Mouse (Mus musculus) heart, embryonic 12.5 days (tissue): ENCODE data around the gene Sergef. TPM values are rescaled to one million over a fixed set of nuclear protein-coding genes. Genes with fewer than 3 reads are reported as not detected.

Source experiments
- ATAC-seq: fragments of 200-750 bp; cut with Nextera tagmentation; 2 replicates; pipeline ENCODE4 v1.8.0; 2017; ENCODE audit warnings: moderate TSS enrichment, moderate library complexity; ENCODE audit not compliant: insufficient number of reproducible peaks, low FRiP score
- H3K27ac ChIP-seq: fragments of 300-500 bp; sonication (generic); 2 replicates; pipeline ENCODE4 v1.5.1; 2016; ENCODE audit warnings: mild to moderate bottlenecking, moderate library complexity; ENCODE audit not compliant: poor library complexity, severe bottlenecking
- H3K27me3 ChIP-seq: fragments of 300-500 bp; sonication (generic); replicated peaks from 2 replicates; pipeline ENCODE4 v1.6.1; 2016; ENCODE audit warnings: mild to moderate bottlenecking, moderate library complexity
- H3K36me3 ChIP-seq: fragments of 300-500 bp; sonication (generic); 2 replicates; pipeline ENCODE4 v1.6.1; 2016; ENCODE audit warnings: mild to moderate bottlenecking, moderate library complexity
- H3K4me1 ChIP-seq: fragments of 300-500 bp; sonication (generic); replicated peaks from 2 replicates; pipeline ENCODE4 v1.6.1; 2016; ENCODE audit warnings: mild to moderate bottlenecking
- H3K4me2 ChIP-seq: fragments of 300-500 bp; sonication (generic); 2 replicates; pipeline ENCODE4 v1.6.1; 2016; ENCODE audit warnings: mild to moderate bottlenecking, moderate library complexity
- H3K4me3 ChIP-seq: fragments of 300-500 bp; sonication (generic); 2 replicates; pipeline ENCODE4 v1.5.1; 2016; ENCODE audit warnings: mild to moderate bottlenecking
- H3K9ac ChIP-seq: fragments of 300-500 bp; sonication (generic); 2 replicates; pipeline ENCODE4 v1.6.1; 2016; ENCODE audit warnings: mild to moderate bottlenecking, moderate library complexity
- H3K9me3 ChIP-seq: fragments of 300-500 bp; sonication (generic); replicated peaks from 2 replicates; pipeline ENCODE4 v1.6.1; 2016; ENCODE audit warnings: mild to moderate bottlenecking, moderate library complexity
- WGBS: fragments of 180-500 bp; shearing (Covaris S2); methylation state at CpG from one replicate; pipeline ENCODE4 v1.1.7; 2016; 5-methylcytosine and 5-hydroxymethylcytosine counted together
- polyA plus RNA-seq: library from polyadenylated mRNA; unstranded; fragments of >200 nt; fragmentation: Nextera tagmentation; extraction: Ambion mirVana; gene quantifications from 2 replicates; pipeline ENCODE4 v1.2.1, GENCODE M21; 2016

Gene Sergef
- polyA plus RNA-seq, 1 experiment from 2014 or later: 9.8 TPM

- Histone ChIP-seq H3K4me2 (no peak overlapping the region), H3K27me3 (no peaks in the 10 kb centered on the region), H3K4me1 (peaks cover 11% of the 10 kb centered on the region; the same call in 1 of the 2 replicates), H3K9me3 (no peaks in the 10 kb centered on the region), H3K9ac (no peak overlapping the region), H3K27ac (no peak overlapping the region), H3K4me3 (no peak overlapping the region), H3K36me3 (no peaks in the 10 kb centered on the region)
- no peak for ATAC-seq
- 80% methylated on average over 7 of the region's 7 CpGs for WGBS
Observed at GRCm38 (mm10) chr7:46555731-46556130, 83.9 kb downstream of the Sergef start.

- H3K4me2 ChIP-seq: no peak overlapping the region
- 85% methylated on average over 9 of the region's 9 CpGs for WGBS
- H3K4me3 ChIP-seq: no peak overlapping the region
- H3K27me3 ChIP-seq: no peaks in the 10 kb centered on the region
- peaks cover 11% of the 10 kb centered on the region; the same call in 1 of the 2 replicates for H3K4me1 ChIP-seq
- no peak for ATAC-seq
- H3K27ac ChIP-seq: no peak overlapping the region
- H3K36me3 ChIP-seq: no peaks in the 10 kb centered on the region
- no peak overlapping the region for H3K9ac ChIP-seq
- no peaks in the 10 kb centered on the region for H3K9me3 ChIP-seq
Observed at GRCm38 (mm10) chr7:46554855-46555254, 84.8 kb downstream of the Sergef start.

DNA sequence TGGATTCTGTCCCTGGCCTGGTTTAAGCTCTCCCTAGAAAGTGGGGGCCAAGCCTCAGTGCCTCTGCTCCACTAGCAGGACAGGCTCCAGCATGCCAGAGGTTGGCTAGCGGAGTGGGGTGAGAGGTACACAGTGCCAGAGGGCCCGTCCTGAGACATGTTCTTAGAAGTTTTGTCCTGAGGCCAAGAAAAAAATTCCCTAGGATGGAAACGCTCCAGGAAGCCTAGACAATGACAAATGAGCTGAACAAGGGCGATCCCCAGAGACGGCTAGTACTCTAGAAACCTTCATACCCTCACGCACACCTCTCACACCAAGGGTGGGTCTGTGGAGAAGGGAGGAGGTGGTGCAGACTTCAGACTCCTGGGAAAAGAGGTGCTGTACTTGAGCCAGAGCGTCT is 85.6 kb downstream of the Sergef start:
- no peak overlapping the region for H3K27ac ChIP-seq
- no peaks in the 10 kb centered on the region for H3K9me3 ChIP-seq
- H3K4me3 ChIP-seq: no peak overlapping the region
- H3K4me2 ChIP-seq: no peak overlapping the region
- no peak overlapping the region for H3K9ac ChIP-seq
- WGBS: 69% methylated on average over 7 of the region's 7 CpGs
- no peaks in the 10 kb centered on the region for H3K36me3 ChIP-seq
- H3K27me3 ChIP-seq: no peaks in the 10 kb centered on the region; the same call in 1 of the 2 replicates
- no peak for ATAC-seq
- H3K4me1 ChIP-seq: peaks cover 11% of the 10 kb centered on the region; the same call in 1 of the 2 replicates

DNA sequence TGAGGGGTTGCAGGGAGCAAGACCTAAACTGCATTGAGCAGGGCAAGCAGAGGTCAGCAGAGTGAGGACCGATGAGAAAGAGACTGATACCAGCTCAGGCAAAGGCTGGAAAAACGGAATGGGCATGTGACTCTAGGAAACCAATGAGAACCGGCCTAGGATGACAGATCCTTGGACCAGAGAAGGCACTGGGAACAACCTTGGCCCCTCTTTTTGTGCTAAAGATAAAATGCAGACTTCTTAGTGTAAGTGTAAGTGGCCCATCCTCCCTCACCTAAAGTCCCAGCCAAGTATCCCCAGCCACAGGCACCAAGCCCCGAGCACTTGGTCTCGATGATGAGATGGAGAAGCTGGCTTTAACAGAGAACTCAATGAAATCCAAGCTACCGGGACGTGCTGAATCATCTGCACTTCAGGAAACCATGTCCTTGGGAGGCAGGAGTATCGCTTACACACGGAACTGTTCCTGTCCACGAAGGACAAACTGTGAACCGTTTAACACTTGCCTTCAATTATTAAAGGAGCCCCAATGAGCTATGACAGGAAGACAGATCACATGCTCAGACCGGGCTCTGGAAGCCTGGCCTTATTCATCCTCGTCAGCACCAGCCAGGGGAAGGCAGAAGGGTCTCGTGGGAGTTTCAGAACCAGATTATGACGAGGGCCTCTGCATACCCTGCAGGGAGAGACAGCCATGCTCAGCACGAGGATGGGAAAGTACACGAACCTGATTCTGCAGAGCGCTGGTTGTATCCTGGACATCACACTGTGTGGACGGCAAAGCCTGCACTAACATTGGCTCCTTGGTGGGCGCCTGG is 87.5 kb downstream of the Sergef start:
- Histone ChIP-seq H3K36me3 (no peaks in the 10 kb centered on the region), H3K27ac (no peak overlapping the region), H3K27me3 (no peaks in the 10 kb centered on the region; the same call in 1 of the 2 replicates), H3K9me3 (no peaks in the 10 kb centered on the region), H3K4me1 (peaks cover 11% of the 10 kb centered on the region; the same call in 1 of the 2 replicates), H3K4me3 (no peak overlapping the region), H3K9ac (no peak overlapping the region), H3K4me2 (no peak overlapping the region)
- WGBS: 52% methylated on average over 20 of the region's 20 CpGs
- ATAC-seq: no peak

DNA sequence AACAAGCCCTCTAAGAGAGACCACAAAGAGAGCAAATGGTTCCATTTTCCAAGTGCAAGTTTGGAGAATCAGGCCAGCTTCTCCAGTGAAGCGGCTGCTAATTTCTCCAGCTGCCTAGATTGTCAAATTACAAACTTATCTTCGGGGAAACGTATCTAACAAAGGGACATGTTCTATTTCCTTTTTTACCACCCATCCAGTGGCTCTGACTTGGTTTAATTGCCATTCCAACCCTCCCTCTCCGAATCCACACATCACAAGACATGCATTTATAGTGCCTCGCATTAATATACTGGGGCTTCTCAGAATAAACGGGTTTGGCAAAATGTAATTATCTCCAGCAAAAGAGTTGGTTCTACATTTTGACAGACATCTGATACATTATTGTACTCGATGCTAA is 88.4 kb downstream of the Sergef start:
- no peaks in the 10 kb centered on the region for H3K36me3 ChIP-seq
- 82% methylated on average over 7 of the region's 7 CpGs for WGBS
- H3K9me3 ChIP-seq: no peaks in the 10 kb centered on the region
- H3K27me3 ChIP-seq: no peaks in the 10 kb centered on the region; the same call in 1 of the 2 replicates
- no peak for ATAC-seq
- H3K4me2 ChIP-seq: no peak overlapping the region
- no peak overlapping the region for H3K4me3 ChIP-seq
- no peak overlapping the region for H3K27ac ChIP-seq
- no peak overlapping the region for H3K9ac ChIP-seq
- peaks cover 17% of the 10 kb centered on the region; the same call in 1 of the 2 replicates for H3K4me1 ChIP-seq

DNA sequence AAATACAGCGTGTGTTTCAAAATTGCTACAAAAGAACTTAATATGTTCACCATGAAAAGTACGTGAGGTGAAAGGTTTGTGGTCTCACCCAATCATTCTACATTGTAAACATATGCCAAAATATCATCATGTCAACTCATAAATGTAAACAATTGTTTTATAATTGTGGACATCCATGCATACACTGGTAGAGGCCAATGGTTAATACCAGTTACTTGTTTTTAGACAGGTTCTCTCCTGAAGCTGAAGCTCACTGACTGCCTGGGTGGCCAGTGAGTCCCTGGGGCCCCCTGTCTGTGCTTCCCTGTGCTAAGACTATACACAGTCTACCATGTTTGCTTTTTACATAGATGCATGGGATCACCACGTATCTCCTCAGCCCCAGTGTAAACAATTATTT is 91.5 kb downstream of the Sergef start:
- no peak overlapping the region for H3K4me3 ChIP-seq
- no peaks in the 10 kb centered on the region; the same call in 1 of the 2 replicates for H3K27me3 ChIP-seq
- no peak overlapping the region for H3K4me2 ChIP-seq
- H3K9ac ChIP-seq: no peak overlapping the region
- H3K4me1 ChIP-seq: peaks cover 17% of the 10 kb centered on the region; the same call in 1 of the 2 replicates
- no peak overlapping the region for H3K27ac ChIP-seq
- no peaks in the 10 kb centered on the region for H3K9me3 ChIP-seq
- H3K36me3 ChIP-seq: no peaks in the 10 kb centered on the region
- no peak for ATAC-seq
- WGBS: 84% methylated on average over 3 of the region's 3 CpGs

DNA sequence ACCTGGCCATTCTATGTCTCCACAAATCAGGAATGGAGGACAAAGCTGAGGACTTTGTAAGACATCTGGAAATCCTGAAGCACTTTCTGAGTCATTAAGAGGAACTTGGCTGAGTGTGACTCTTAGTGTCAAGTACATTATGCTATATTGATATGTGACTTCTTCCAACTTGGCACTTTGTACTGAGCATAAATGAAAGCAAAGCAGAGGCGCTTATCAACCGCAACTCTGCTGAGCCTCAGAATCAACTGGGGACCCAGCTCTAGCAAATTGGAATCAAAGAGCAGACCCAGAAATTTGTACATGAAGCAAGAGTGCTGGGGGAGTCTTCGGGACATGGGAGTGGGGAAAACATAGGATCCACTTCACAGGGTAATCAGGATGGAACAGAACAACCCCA is 92.0 kb downstream of the Sergef start:
- Histone ChIP-seq H3K27me3 (no peaks in the 10 kb centered on the region; the same call in 1 of the 2 replicates), H3K9me3 (no peaks in the 10 kb centered on the region), H3K36me3 (no peaks in the 10 kb centered on the region), H3K27ac (no peak overlapping the region), H3K4me1 (peaks cover 16% of the 10 kb centered on the region; the same call in 1 of the 2 replicates), H3K4me2 (no peak overlapping the region), H3K9ac (no peak overlapping the region), H3K4me3 (no peak overlapping the region)
- WGBS: 80% methylated on average over 3 of the region's 3 CpGs
- ATAC-seq: no peak

- Histone ChIP-seq H3K4me1 (0 out of 2 replicates have a peak, but pooled peaks cover 6% of the 10 kb centered on the region), H3K36me3 (no peaks in the 10 kb centered on the region), H3K9ac (no peak overlapping the region), H3K4me2 (no peak overlapping the region), H3K27me3 (no peaks in the 10 kb centered on the region; the same call in 1 of the 2 replicates), H3K9me3 (no peaks in the 10 kb centered on the region), H3K4me3 (no peak overlapping the region), H3K27ac (no peak overlapping the region)
- WGBS: 24% methylated on average over 4 of the region's 4 CpGs
- ATAC-seq: no peak
Observed at GRCm38 (mm10) chr7:46546539-46546938, 93.1 kb downstream of the Sergef start.

DNA sequence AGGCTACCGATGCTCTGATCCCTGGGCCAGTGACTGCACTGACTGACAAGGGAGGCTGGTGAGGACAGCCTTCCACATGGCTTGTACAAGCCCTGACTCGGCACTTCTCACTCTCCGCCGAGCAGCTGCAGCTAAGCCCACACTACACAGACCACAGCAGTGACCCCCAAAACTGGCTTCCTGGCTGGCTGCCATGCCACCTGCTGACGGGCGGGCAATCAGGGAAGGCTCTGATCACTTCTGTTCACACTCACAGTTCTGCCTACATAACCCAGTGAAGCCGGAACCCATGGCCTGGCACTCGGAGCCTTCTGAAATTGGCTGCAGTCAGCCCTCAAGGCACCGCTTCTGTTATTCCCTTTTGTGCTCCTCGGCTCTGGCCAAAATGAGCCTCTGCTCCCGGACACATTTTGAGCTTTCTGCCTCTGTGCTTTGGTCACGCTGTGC is 95.4 kb downstream of the Sergef start:
- H3K4me1 ChIP-seq: 0 out of 2 replicates have a peak, but pooled peaks cover 6% of the 10 kb centered on the region
- ATAC-seq: no peak
- H3K36me3 ChIP-seq: no peaks in the 10 kb centered on the region
- WGBS: 68% methylated on average over 12 of the region's 12 CpGs
- no peaks in the 10 kb centered on the region for H3K9me3 ChIP-seq
- H3K4me2 ChIP-seq: no peak overlapping the region
- H3K9ac ChIP-seq: no peak overlapping the region
- no peaks in the 10 kb centered on the region for H3K27me3 ChIP-seq
- no peak overlapping the region for H3K27ac ChIP-seq
- no peak overlapping the region for H3K4me3 ChIP-seq

GRCm38 (mm10) chr7:46542117-46542516 is 97.5 kb downstream of the Sergef start:
- no peak overlapping the region for H3K9ac ChIP-seq
- no peaks in the 10 kb centered on the region for H3K36me3 ChIP-seq
- H3K27ac ChIP-seq: no peak overlapping the region
- 0 out of 2 replicates have a peak, but pooled peaks cover 6% of the 10 kb centered on the region for H3K4me1 ChIP-seq
- H3K9me3 ChIP-seq: no peaks in the 10 kb centered on the region
- no peak for ATAC-seq
- no peak overlapping the region for H3K4me3 ChIP-seq
- WGBS: 77% methylated on average over 3 of the region's 3 CpGs
- H3K27me3 ChIP-seq: no peaks in the 10 kb centered on the region
- H3K4me2 ChIP-seq: no peak overlapping the region

DNA sequence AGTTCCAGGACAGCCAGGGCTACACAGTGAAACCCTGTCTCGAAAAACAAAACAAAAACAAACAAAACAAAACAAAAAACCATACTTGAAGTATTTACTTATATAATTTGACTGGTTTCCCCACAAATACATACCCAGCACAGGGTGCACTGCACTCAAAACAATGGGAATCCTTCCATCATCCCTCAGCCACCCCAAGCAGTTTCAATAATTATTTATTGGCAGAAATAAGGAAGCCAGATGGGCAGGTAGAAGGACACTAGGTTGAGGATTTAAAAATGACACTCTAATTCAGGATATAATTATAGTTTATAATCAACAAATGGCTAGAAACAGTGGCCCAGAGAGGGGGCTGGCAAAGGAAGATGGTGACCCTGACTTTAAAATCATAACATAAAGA is 99.0 kb downstream of the Sergef start:
- WGBS: 62% methylated on average over 1 of the region's 1 CpGs

More for the DNA sequence above, 99.0 kb downstream of the Sergef start:
- no peak for ATAC-seq
- no peak overlapping the region for H3K9ac ChIP-seq
- peaks cover 3% of the 10 kb centered on the region for H3K4me1 ChIP-seq
- H3K4me2 ChIP-seq: no peak overlapping the region
- no peaks in the 10 kb centered on the region for H3K27me3 ChIP-seq
- no peaks in the 10 kb centered on the region for H3K36me3 ChIP-seq
- H3K4me3 ChIP-seq: no peak overlapping the region
- H3K27ac ChIP-seq: no peak overlapping the region
- H3K9me3 ChIP-seq: no peaks in the 10 kb centered on the region
